Mouse (Mus musculus) hindbrain, embryonic 12.5 days (tissue): ENCODE measurements around the gene Dnajb3. TPM values are rescaled to one million over a fixed set of nuclear protein-coding genes. Genes with fewer than 3 reads are reported as not detected.
"Not testable (repeated sequence)": the region's sequence is repeated elsewhere in the genome, so short reads cannot be mapped to it uniquely, and the experiment has no call there.

ENCODE experiments used
- ATAC-seq: fragments of 200-750 bp; cut with Nextera tagmentation; 2 replicates; pipeline ENCODE4 v1.8.0; 2017; ENCODE audit warnings: moderate TSS enrichment; ENCODE audit not compliant: low FRiP score
- H3K27ac ChIP-seq: fragments of 300-500 bp; sonication (generic); 2 replicates; pipeline ENCODE4 v1.5.1; 2016; ENCODE audit warnings: mild to moderate bottlenecking
- H3K27me3 ChIP-seq: fragments of 300-500 bp; sonication (generic); 2 replicates; pipeline ENCODE4 v1.6.1; 2016; ENCODE audit warnings: mild to moderate bottlenecking
- H3K36me3 ChIP-seq: fragments of 300-500 bp; sonication (generic); 2 replicates; pipeline ENCODE4 v1.6.1; 2016; ENCODE audit warnings: mild to moderate bottlenecking
- H3K4me1 ChIP-seq: fragments of 300-500 bp; sonication (generic); 2 replicates; pipeline ENCODE4 v1.6.1; 2016
- H3K4me2 ChIP-seq: fragments of 300-500 bp; sonication (generic); replicated peaks from 2 replicates; pipeline ENCODE4 v1.6.1; 2016; ENCODE audit warnings: mild to moderate bottlenecking
- H3K4me3 ChIP-seq: fragments of 300-500 bp; sonication (generic); 2 replicates; pipeline ENCODE4 v1.5.1; 2016; ENCODE audit warnings: mild to moderate bottlenecking
- H3K9ac ChIP-seq: fragments of 300-500 bp; sonication (generic); 2 replicates; pipeline ENCODE4 v1.6.1; 2016; ENCODE audit warnings: mild to moderate bottlenecking, moderate library complexity
- H3K9me3 ChIP-seq: fragments of 300-500 bp; sonication (generic); replicated peaks from 2 replicates; pipeline ENCODE4 v1.6.1; 2016; ENCODE audit warnings: mild to moderate bottlenecking
- WGBS: fragments of 180-500 bp; shearing (Covaris S2); methylation state at CpG from one replicate; pipeline ENCODE4 v1.1.7; 2016; 5-methylcytosine and 5-hydroxymethylcytosine counted together
- polyA plus RNA-seq: library from polyadenylated mRNA; unstranded; fragments of >200 nt; fragmentation: Nextera tagmentation; extraction: Ambion mirVana; gene quantifications from 2 replicates; pipeline ENCODE4 v1.2.1, GENCODE M21; 2016

Dnajb3 gene
- polyA plus RNA-seq, 1 experiment from 2014 or later = 14.1 TPM

DNA sequence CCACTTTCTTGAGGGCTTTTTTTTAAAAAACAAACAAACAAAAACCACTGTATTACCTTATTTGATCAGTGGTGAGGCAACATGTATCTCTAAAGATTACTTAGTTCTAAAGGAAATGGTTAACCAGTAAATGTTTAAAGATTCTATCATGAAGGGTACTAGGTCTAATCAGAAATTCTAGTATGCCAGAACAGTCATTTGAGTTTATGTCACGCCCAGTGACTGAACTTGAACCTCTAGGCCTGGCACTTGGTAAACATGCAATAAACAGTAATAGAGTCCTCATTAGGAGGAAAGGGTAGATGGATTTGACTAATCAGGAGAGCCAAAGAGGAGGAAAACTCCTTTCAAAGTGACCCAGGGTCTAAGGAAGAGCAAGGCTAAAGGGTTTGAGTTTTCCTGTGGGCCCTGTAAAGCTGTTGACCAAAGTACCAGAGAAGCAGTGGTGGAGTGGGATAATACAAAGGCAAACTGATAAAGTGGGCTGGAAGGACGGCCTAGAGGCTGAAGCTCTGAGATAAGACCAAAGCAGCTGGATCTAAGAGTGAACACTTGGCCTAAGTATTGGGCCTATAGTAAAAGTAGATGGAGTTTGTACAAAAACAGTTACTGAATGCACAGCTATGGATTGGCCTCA, 1.4 kb upstream of the Dnajb3 start:
- Histone ChIP-seq H3K4me2 (no peak overlapping the region), H3K4me3 (no peak overlapping the region), H3K36me3 (no peaks in the 10 kb centered on the region), H3K27ac (no peak overlapping the region), H3K9ac (no peak overlapping the region), H3K27me3 (no peaks in the 10 kb centered on the region), H3K9me3 (peaks cover 7% of the 10 kb centered on the region), H3K4me1 (peaks cover 6% of the 10 kb centered on the region)
- no peak for ATAC-seq
- 88% methylated on average over 2 of the region's 2 CpGs for WGBS

DNA sequence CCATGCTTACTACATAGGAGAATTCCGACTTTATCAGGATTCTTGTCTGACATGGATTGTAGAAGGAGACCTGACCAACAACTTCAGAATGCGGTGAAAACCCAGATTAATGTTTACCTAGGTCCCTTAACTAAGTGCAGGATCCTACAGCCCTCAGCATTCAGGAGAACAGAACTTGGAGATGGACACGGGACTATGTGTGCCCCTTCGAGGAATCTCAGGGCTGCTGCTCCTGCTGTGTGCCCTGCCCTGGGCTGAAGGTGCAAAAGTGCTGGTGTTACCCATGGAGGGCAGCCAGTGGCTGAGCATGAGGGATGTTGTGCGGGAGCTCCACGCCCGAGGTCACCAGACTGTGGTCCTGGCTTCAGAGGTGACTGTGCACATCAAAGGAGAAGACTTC, 5.1 kb downstream of the Dnajb3 start, which contains the start of gene Ugt1a2:
Ugt1a2 (plus strand) TSS at position 146 of the 400 bp plus-strand sequence.
- H3K27ac ChIP-seq = no peak within 1 kb of the TSS
- 91% methylated on average over 7 of the region's 7 CpGs for WGBS
- peaks cover 6% of the 10 kb centered on the region for H3K4me1 ChIP-seq
- no peaks in the 10 kb centered on the region for H3K27me3 ChIP-seq
- no peak within 1 kb of the TSS for H3K4me3 ChIP-seq
- H3K9ac ChIP-seq = no peak within 1 kb of the TSS
- no peaks in the 10 kb centered on the region for H3K36me3 ChIP-seq
- no peaks in the 10 kb centered on the region; the same call in 1 of the 2 replicates for H3K9me3 ChIP-seq
- H3K4me2 ChIP-seq = no peak within 1 kb of the TSS
- no peak for ATAC-seq

DNA sequence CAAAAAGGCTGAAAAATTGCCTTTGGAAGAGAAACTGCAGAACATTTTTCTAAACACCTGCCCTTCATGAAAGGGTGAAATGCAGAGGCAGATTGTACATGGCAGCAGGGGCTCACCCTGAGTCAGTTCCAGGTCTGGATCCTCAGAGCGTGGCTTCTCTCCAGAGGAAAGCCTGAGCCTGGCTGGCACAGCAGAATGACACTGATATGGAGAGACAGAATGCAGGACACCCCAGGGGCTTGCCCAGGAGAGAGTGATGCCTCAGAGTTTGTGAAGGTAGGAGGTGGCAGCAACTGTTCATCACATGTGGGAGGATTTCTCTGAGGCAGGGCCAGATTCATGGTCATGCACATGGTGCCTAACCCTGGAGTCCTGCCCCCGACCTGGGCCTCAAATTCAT, 5.6 kb downstream of the Dnajb3 start:
- H3K27me3 ChIP-seq = no peaks in the 10 kb centered on the region
- H3K4me3 ChIP-seq = no peak overlapping the region
- H3K9ac ChIP-seq = no peak overlapping the region
- no peaks in the 10 kb centered on the region; the same call in 1 of the 2 replicates for H3K9me3 ChIP-seq
- no peak for ATAC-seq
- H3K4me2 ChIP-seq = no peak overlapping the region
- no peaks in the 10 kb centered on the region for H3K36me3 ChIP-seq
- H3K4me1 ChIP-seq = peaks cover under 1% of the 10 kb centered on the region; the same call in 1 of the 2 replicates
- 69% methylated on average over 2 of the region's 2 CpGs for WGBS
- H3K27ac ChIP-seq = no peak overlapping the region

DNA sequence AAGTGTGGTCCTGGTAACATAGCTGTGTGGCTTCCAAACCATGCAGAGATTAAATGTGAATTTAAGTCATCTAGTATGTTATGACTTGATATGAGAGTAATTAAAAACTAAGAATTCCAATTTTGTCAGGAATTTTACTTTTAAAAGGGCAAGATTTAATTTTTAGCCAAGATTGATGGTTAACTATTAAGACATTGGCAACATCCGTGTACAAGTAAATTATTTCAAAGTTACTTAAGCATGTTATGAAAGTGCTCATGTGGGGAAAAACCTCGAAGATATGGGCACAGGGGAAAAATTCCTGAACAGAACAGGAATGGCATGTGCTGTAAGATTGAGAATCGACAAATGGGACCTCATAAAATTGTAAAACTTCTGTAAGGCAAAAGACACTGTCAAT, 8.1 kb downstream of the Dnajb3 start:
- Histone ChIP-seq H3K4me2 (no peak overlapping the region), H3K9ac (no peak overlapping the region), H3K4me1 (no peaks in the 10 kb centered on the region), H3K27ac (no peak overlapping the region), H3K9me3 (no peaks in the 10 kb centered on the region), H3K27me3 (no peaks in the 10 kb centered on the region), H3K36me3 (no peaks in the 10 kb centered on the region), H3K4me3 (no peak overlapping the region)
- ATAC-seq = no peak
- 80% methylated on average over 3 of the region's 3 CpGs for WGBS

DNA sequence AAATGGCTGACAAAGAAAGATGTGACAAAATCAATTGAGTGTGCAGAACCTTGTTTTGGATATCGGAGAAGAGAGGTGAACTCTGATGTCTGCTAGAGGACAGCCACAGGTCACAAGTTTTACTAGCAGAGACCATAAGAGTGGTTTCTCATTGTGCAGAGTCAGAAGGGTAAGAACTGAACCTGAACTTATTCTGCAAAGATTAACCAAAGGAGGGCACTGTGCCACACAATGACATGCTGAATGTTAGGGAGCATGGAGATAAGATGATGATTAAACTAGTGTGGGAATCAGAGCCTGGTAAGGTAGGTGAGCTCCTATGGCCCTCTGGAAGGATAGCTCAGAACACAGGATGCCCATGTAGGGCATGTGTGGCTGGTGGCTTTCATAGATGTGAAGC, 9.9 kb downstream of the Dnajb3 start:
- no peak overlapping the region for H3K9ac ChIP-seq
- no peak for ATAC-seq

DNA sequence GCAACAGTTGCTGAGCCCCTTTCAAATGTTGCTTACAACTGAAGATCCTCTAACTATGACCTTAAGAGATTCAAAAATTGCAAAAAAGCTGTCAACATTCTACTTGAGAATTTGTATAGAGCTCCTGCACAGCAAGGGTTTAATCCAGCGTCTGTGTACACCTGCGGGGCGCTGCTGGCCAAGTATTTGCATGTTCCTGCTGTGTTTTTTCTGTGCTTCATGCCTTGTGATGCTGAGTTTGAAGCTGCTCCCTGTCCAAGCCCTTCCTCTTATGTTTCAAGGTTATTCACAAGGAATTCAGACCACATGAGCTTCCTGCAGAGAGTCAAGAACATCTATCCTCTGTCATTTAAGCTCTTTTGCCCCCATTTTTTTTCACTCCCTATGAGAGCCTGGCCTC, 13.4 kb downstream of the Dnajb3 start:
- Histone ChIP-seq H3K4me2 (no peak overlapping the region), H3K4me1 (no peaks in the 10 kb centered on the region), H3K4me3 (no peak overlapping the region), H3K27me3 (no peaks in the 10 kb centered on the region), H3K36me3 (no peaks in the 10 kb centered on the region), H3K27ac (no peak overlapping the region), H3K9ac (no peak overlapping the region), H3K9me3 (no peaks in the 10 kb centered on the region)
- 57% methylated on average over 3 of the region's 3 CpGs for WGBS
- ATAC-seq = no peak

More for the DNA sequence above, 9.9 kb downstream of the Dnajb3 start:
- H3K4me3 ChIP-seq = no peak overlapping the region
- 86% methylated on average over 1 of the region's 1 CpGs for WGBS
- no peaks in the 10 kb centered on the region for H3K36me3 ChIP-seq
- H3K9me3 ChIP-seq = no peaks in the 10 kb centered on the region
- H3K27me3 ChIP-seq = no peaks in the 10 kb centered on the region
- H3K27ac ChIP-seq = no peak overlapping the region
- no peak overlapping the region for H3K4me2 ChIP-seq
- no peaks in the 10 kb centered on the region for H3K4me1 ChIP-seq

DNA sequence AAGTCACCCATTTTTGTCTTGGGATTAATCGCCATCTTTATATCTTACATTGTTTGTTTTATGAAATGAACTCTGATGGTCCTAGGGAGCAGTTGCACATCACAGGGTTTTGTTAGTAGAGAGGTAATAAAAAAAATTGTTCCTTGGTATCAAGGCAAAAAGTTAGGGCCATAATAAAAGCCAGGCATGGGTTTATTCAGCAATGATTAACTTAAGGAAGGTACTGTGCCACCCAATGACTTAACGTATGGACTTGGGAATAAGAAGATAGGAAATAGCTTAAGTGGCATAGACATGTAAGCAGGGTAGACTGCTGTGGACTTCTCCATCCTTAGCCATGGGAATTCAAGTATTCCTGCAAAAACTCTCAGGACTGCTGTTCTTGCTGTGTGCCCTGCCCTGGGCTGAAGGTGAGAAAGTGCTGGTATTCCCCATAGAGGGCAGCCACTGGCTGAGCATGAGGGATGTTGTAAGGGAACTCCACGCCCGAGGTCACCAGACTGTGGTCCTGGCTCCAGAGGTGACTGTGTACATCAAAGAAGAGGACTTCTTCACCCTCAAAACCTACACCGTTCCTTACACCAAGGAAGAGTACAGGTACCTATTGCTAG, 19.2 kb downstream of the Dnajb3 start:
- no peak for ATAC-seq

DNA sequence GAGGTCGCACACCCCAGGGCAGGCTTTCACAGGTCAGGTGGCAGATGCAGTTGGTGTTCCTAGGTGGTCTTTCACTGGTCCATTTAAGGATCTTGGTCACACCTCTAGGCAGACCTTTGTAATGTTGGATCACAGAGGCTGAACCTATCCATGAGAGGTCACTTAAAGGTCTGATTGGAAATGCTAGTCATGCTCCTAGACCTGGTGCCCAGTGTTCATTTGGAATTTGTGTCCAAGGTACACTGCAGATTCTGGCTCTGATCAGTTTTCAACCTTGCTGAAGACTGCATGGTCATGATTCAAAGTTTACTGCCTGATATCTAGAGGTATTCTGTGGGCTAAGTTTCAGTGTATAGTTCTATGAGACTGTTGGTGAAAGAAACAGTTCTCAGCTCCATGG, 25.9 kb downstream of the Dnajb3 start:
- H3K4me3 ChIP-seq = no peak overlapping the region
- no peak overlapping the region for H3K27ac ChIP-seq
- no peak for ATAC-seq
- 77% methylated on average over 1 of the region's 1 CpGs for WGBS
- H3K36me3 ChIP-seq = no peaks in the 10 kb centered on the region
- no peaks in the 10 kb centered on the region for H3K4me1 ChIP-seq
- no peaks in the 10 kb centered on the region for H3K27me3 ChIP-seq
- H3K9ac ChIP-seq = no peak overlapping the region
- peaks cover 20% of the 10 kb centered on the region for H3K9me3 ChIP-seq
- no peak overlapping the region for H3K4me2 ChIP-seq

More for the DNA sequence above, 19.2 kb downstream of the Dnajb3 start:
- Histone ChIP-seq H3K36me3 (no peaks in the 10 kb centered on the region), H3K9ac (no peak overlapping the region), H3K4me3 (no peak overlapping the region), H3K4me1 (no peaks in the 10 kb centered on the region), H3K9me3 (0 out of 2 replicates have a peak, but pooled peaks cover 3% of the 10 kb centered on the region), H3K27ac (no peak overlapping the region), H3K4me2 (no peak overlapping the region), H3K27me3 (no peaks in the 10 kb centered on the region)
- 85% methylated on average over 5 of the region's 5 CpGs for WGBS

DNA sequence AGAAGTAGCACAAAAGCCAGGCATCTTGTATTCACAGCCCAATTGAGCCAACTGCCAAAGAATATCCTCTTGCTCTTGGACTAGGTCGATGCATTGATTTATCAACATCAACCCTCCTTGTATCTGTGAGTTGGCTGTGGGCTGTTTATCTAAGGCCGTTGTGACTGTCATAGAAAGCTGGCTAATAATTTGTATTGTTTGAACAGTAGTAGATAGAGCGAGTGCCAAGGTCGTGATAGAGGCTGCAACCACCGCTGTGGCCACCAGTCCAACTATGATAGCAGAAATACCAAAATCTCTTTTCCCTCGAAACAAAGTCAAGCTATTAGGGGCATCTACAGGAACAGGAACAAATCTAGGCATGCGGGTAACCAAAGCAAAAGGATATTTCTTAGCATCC, 33.4 kb downstream of the Dnajb3 start:
- not testable (repeated sequence) for H3K27me3 ChIP-seq, H3K36me3 ChIP-seq, ATAC-seq, H3K4me2 ChIP-seq, H3K27ac ChIP-seq, H3K9ac ChIP-seq, H3K9me3 ChIP-seq, H3K4me1 ChIP-seq, H3K4me3 ChIP-seq
- 83% methylated on average over 6 of the region's 7 CpGs for WGBS

DNA sequence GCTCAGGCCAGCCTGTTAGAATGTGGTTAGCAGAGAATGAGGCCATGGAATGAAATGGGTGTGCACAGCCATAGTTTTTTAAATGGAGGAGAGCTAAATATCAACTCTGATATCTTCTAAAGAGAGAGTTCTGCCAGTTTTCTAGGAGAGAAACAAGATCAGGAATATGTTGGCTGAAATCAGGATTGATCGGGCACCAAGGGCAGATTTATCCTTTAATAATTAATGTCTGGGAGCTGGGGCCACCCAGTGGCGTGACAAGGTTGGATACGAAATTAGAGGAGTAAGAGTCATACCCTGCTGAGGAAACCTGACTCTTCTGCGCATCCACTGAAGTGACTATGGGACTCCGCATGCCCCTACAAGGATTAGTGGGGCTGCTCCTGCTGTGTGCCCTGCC, 39.9 kb downstream of the Dnajb3 start, which contains the start of gene Ugt1a5:
Ugt1a5 (plus strand) TSS at position 302 of the 400 bp plus-strand sequence.
- no peaks in the 10 kb centered on the region for H3K4me1 ChIP-seq
- no peak within 1 kb of the TSS for H3K4me3 ChIP-seq
- no peak within 1 kb of the TSS for H3K4me2 ChIP-seq
- no peaks in the 10 kb centered on the region for H3K27me3 ChIP-seq
- ATAC-seq = no peak
- no peak within 1 kb of the TSS for H3K27ac ChIP-seq
- no peaks in the 10 kb centered on the region for H3K36me3 ChIP-seq
- 81% methylated on average over 5 of the region's 5 CpGs for WGBS
- H3K9ac ChIP-seq = no peak within 1 kb of the TSS
- no peaks in the 10 kb centered on the region for H3K9me3 ChIP-seq

DNA sequence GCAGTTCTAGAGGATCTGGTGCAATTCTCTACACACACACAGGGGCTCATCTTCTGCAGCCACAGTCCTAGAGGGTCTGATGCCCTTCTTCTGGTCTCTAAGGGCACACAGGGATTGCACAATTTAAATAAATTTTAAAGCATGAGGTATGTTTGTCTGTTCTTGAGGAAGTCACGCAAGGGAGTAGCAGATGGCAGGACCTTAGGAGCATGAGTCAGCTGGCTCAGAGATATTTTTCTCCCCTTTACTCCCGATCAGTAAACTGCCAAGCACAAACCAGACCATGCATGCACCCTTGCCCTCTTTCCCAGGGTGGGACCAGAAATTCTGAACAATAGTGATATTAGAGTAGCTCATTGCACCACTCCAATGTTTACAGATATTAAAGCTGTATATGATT, 47.2 kb downstream of the Dnajb3 start:
- Histone ChIP-seq H3K27me3 (no peaks in the 10 kb centered on the region), H3K36me3 (no peaks in the 10 kb centered on the region), H3K4me2 (no peak overlapping the region), H3K9ac (no peak overlapping the region), H3K27ac (no peak overlapping the region), H3K9me3 (no peaks in the 10 kb centered on the region), H3K4me1 (no peaks in the 10 kb centered on the region), H3K4me3 (no peak overlapping the region)
- no peak for ATAC-seq
- 92% methylated on average over 2 of the region's 2 CpGs for WGBS
